Mouse (Mus musculus): ENCODE measurements around the gene Bri3bp.

- no peak for TF ChIP-seq USF1 (IDR thresholded peaks at IDR 0.05; ENCODE audit: low read depth)
- TF ChIP-seq POLR2A (IDR thresholded peaks at IDR 0.05; ENCODE audit: insufficient read length, low read depth) = no peak
- TF ChIP-seq MYOG (IDR thresholded peaks at IDR 0.05; ENCODE audit: control insufficient read depth in 1 of 3, insufficient read depth in 1 of 3, insufficient read length in 2 of 3, low read depth in 2 of 3) = no peak
- TF ChIP-seq MYOD1 (IDR thresholded peaks at IDR 0.05; ENCODE audit: control insufficient read depth in 1 of 3, insufficient read length in 2 of 3, low read depth in 2 of 3) = no peak
- TF ChIP-seq CEBPB (IDR thresholded peaks at IDR 0.05; ENCODE audit: insufficient read depth, poor library complexity, severe bottlenecking) = no peak
Measured at GRCm38 (mm10) chr5:125446344-125446743, 5.0 kb downstream of the Bri3bp start.

All from myocyte (in vitro differentiated cells).